Mouse (Mus musculus): ENCODE measurements around the gene Ramp2.

The Ramp2 gene

GRCm38 (mm10) chr11:101245855-101246701 is at the start of gene Ramp2:
Gene Ramp2 (plus strand): TSS chr11:101246028.
- no peak for DNase-seq

- DNase-seq: no peak
Observed at GRCm38 (mm10) chr11:101196175-101196574, 49.7 kb upstream of the Ramp2 start.

DNA sequence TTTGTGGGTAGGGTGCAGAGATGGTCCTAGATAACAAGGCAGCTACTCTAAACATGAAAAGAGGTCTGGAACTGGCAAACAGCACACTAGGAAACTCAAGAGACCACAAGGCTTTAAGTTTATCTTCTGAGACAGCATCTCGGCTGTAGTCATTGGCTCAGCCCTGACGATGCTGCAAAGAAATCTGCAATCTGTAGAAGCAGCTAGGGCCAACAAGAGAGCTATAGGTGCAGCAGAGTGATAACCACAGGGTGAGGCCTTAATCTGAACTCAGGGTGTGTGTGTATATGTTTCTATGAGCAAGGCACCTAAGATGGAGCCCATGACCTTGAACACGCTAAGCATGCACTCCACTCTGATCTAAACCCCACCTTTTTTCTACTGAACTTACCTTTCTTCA is 46.3 kb upstream of the Ramp2 start:
- DNase-seq: no peak

GRCm38 (mm10) chr11:101200986-101201385 is 44.8 kb upstream of the Ramp2 start:
- DNase-seq: no peak

DNA sequence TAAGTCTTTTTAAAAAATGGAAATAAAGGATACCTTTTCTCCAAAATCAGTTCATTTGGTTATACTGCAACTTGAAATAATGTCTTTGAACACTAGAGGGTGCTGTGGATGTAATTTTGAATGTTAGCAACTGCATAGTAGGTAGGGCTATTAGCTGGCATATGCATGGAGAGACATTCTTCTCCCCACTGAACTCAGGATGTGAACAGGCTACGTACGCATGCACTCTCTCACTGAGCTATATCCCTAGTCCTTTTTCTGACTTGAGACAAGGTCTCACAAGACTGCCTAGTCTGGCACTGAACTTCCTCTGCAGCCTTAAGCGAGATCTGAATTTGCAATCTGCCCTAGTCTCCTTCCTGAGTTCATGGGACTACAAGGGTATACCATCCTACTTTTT is 33.9 kb upstream of the Ramp2 start:
- DNase-seq: no peak

GRCm38 (mm10) chr11:101216936-101217335 is 28.9 kb upstream of the Ramp2 start:
- peak; percentile 28 for DNase-seq

- peak; percentile 51 for DNase-seq
Observed at GRCm38 (mm10) chr11:101218436-101219055, 27.3 kb upstream of the Ramp2 start.

GRCm38 (mm10) chr11:101220853-101221252 is 25.0 kb upstream of the Ramp2 start:
- no peak for DNase-seq

- no peak for DNase-seq
Observed at GRCm38 (mm10) chr11:101221306-101221986, 24.4 kb upstream of the Ramp2 start.

GRCm38 (mm10) chr11:101224337-101224736 is 21.5 kb upstream of the Ramp2 start:
- no peak for DNase-seq

DNA sequence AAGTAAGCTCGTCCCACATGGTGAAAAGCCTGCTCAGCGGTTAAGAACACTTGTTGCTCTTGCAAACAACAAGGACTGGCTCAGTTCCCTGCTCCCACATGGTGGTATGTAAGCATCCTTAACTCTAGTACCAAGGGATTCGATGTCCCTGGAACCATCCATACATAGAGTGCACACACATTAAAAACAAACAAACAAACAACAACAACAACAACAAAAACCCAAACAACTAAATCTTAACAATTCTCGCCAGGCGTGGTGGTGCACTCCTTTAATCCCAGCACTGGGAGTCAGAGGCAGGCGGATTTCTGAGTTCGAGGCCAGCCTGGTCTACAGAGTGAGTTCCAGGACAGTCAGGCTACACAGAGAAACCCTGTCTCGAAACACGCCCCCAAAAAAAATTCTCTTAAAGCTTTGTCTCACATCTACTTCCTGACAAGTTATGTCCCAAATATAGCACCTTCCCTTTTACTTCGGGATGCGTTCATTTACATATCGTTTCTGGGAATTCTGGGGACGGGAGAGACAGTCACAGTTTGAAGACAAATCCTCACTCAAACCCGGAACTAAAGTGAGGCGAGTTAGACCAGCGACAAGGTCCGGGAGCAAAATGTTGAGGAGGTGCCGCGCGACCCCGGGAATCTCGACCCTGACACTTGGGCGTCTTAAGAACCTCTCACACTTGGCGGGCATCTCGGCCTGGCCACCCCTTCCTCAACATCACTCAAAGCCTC is 20.3 kb upstream of the Ramp2 start:
- no peak for DNase-seq

DNA sequence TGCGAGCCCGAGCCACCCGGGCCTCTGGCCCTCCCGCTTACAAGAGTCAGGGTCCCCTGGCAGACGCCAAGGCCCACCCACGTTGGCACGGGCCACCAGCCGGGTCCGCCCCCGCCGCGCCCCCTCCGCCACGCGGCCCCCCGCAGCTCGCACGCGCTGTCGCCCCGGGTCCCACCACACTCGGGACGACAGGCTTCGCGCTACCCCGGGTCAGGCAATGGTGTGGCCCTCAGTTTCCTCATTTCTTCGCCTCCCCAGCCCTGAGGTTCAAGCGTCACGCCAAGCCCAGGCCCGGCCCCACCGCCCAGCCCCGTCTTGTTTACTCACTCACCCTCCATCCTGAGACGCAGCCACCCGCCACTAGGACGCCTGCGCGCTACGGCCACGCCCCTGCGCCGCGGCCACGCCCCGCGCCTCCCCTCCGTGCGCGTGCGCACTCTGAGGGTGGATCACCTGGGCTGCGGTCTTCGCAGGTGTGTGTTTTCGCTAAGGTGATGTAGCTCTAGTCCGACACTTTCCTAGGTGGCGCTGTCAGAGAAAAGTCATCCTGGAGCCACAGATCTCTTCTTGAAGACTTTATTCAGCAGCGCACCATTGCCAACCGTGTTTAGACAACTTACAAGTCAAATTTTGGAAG is 19.6 kb upstream of the Ramp2 start, which contains the start of gene Ezh1:
Gene Ezh1 (minus strand): TSS at position 399 of the 637 bp plus-strand sequence.
- DNase-seq: peak; percentile 96

DNA sequence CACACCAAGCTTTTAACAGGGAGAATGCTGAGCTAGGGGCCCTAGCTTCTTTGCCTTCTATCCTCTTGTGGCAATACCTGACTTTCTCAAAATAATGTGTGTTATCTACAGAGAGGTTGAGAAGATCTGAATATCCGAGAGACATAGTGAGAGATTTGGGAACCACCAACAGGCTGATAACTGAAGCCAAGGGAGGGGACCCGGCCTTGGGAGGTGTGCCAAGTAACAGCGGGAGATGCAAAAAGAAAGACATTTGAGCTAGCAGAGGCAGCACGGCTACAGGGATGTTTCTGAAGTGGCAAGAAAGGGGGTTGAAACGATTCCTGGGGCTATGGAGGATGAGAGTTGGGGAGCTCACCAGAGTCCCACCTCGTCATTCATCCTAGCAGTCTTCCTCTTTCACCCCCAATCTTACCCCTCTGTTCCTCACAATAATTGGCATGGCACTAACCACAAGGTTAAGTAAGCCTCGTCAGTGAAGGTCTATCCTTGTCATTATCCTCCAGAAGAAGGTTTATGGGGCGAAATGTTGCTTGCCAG is 16.4 kb upstream of the Ramp2 start:
- no peak for DNase-seq

GRCm38 (mm10) chr11:101230061-101230511 is 15.7 kb upstream of the Ramp2 start:
- no peak for DNase-seq

GRCm38 (mm10) chr11:101230526-101230925 is 15.3 kb upstream of the Ramp2 start:
- DNase-seq: no peak

GRCm38 (mm10) chr11:101230991-101231871 is 14.6 kb upstream of the Ramp2 start:
- peak; percentile 79 for DNase-seq

- no peak for DNase-seq
Observed at GRCm38 (mm10) chr11:101232010-101232839, 13.6 kb upstream of the Ramp2 start.

DNA sequence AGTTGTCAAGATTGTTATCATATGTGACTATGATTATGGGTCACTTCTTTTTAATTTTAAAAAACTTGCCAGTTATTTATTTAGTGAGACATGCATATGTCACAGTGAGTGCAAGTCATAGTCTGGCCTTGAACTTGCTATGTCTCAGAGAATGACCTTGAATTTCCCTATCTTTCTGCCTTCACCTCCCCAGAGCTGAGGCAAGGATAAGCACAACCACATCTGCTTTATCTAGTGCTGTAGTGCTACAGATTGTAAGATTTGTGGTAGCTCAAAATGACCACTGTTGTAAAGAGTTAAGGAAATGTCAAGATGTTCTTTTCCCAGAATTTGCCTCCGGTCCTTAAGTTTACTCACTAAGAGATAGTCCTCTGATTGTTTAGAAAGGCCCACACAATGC is 12.6 kb upstream of the Ramp2 start:
- DNase-seq: no peak

DNA sequence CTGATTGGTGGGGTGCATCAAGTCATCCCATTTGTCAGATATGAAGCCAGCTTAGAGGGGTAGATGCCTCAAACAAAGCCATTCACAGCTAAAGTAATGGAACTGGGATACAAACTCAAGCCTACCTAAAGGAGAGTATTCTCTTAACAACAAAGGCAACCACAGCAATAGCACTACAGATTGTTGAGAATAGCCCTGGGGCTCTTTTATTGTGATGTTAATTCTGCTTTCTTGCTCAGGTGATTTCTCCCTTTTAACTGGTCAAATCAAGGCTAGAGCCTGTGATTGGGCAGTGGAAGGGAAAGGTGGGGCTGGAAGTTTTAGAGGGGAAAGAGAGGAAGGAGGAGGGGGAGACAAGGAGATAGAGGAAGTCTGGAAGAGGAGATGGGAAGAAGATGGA is 11.7 kb upstream of the Ramp2 start:
- no peak for DNase-seq

- DNase-seq: no peak
Observed at GRCm38 (mm10) chr11:101235429-101235828, 10.4 kb upstream of the Ramp2 start.
